Mouse (Mus musculus) right cerebral cortex, postnatal 14 days (tissue): ENCODE measurements around the gene Vapb.

Source experiments
- DNase-seq: peaks from one replicate; pipeline ENCODE4 v3.0.0; 2022

Gene Vapb

GRCm38 (mm10) chr2:173794018-173794417, 56.7 kb downstream of the Vapb start:
- no peak for DNase-seq

GRCm38 (mm10) chr2:173794531-173795510, 57.5 kb downstream of the Vapb start:
- no peak for DNase-seq

- no peak for DNase-seq
These were observed 58.7 kb downstream of the Vapb start for GRCm38 (mm10) chr2:173795801-173796673.

GRCm38 (mm10) chr2:173796674-173796963, 59.3 kb downstream of the Vapb start:
- DNase-seq, result no peak

- DNase-seq, result no peak
These were observed 62.2 kb downstream of the Vapb start for GRCm38 (mm10) chr2:173799513-173799912.

- DNase-seq, result no peak
These were observed 63.3 kb downstream of the Vapb start for GRCm38 (mm10) chr2:173800566-173800965.

- DNase-seq, result no peak
These were observed 64.1 kb downstream of the Vapb start for GRCm38 (mm10) chr2:173801405-173801876.

GRCm38 (mm10) chr2:173802176-173802575, 64.9 kb downstream of the Vapb start:
- DNase-seq, result no peak

- DNase-seq, result no peak
These were observed 65.6 kb downstream of the Vapb start for GRCm38 (mm10) chr2:173802956-173803355.

- no peak for DNase-seq
These were observed 66.5 kb downstream of the Vapb start for GRCm38 (mm10) chr2:173803827-173804226.

- DNase-seq, result no peak
These were observed 69.3 kb downstream of the Vapb start for GRCm38 (mm10) chr2:173806621-173807020.

- DNase-seq, result no peak
These were observed 71.6 kb downstream of the Vapb start for GRCm38 (mm10) chr2:173808942-173809341.

- DNase-seq, result no peak
These were observed 72.9 kb downstream of the Vapb start for GRCm38 (mm10) chr2:173810036-173810850.

GRCm38 (mm10) chr2:173810851-173811130, 73.5 kb downstream of the Vapb start:
- DNase-seq, result no peak

- no peak for DNase-seq
These were observed 74.5 kb downstream of the Vapb start for GRCm38 (mm10) chr2:173811850-173812249.

GRCm38 (mm10) chr2:173813071-173813470, 75.8 kb downstream of the Vapb start:
- no peak for DNase-seq

GRCm38 (mm10) chr2:173826287-173826686, 89.0 kb downstream of the Vapb start:
- DNase-seq, result no peak

- DNase-seq, result no peak
These were observed 89.9 kb downstream of the Vapb start for GRCm38 (mm10) chr2:173827228-173827627.

- no peak for DNase-seq
These were observed 90.8 kb downstream of the Vapb start for GRCm38 (mm10) chr2:173828134-173828533.

- no peak for DNase-seq
These were observed 95.6 kb downstream of the Vapb start for GRCm38 (mm10) chr2:173832828-173833492.
